Mouse (Mus musculus): Measurements from ENCODE around the gene Mlf2.
A peak's percentile ranks its signal among the peaks of the same experiment; 100 is the strongest.
"Not testable (repeated sequence)": the region's sequence is repeated elsewhere in the genome, so short reads cannot be mapped to it uniquely, and the experiment has no call there.

The Mlf2 gene

GRCm38 (mm10) chr6:124930754-124931524 lies at the start of gene Mlf2:
Gene Mlf2 (plus strand): TSS chr6:124931386.
- peak; percentile 97 for DNase-seq (ENCODE audit: low spot score)

GRCm38 (mm10) chr6:124881821-124882220 lies 49.4 kb upstream of the Mlf2 start:
- DNase-seq (ENCODE audit: low spot score), result no peak

- DNase-seq (ENCODE audit: low spot score), result no peak
Observed at GRCm38 (mm10) chr6:124883351-124883750, 47.8 kb upstream of the Mlf2 start.

- DNase-seq (ENCODE audit: low spot score), result no peak
Observed at GRCm38 (mm10) chr6:124884714-124885500, 46.3 kb upstream of the Mlf2 start.

- no peak for DNase-seq (ENCODE audit: low spot score)
Observed at GRCm38 (mm10) chr6:124885956-124886381, 45.2 kb upstream of the Mlf2 start.

- no peak for DNase-seq (ENCODE audit: low spot score)
Observed at GRCm38 (mm10) chr6:124887986-124888385, 43.2 kb upstream of the Mlf2 start, which contains the start of gene Cd4. Gene Cd4 (minus strand): TSS chr6:124888221.

- no peak for DNase-seq (ENCODE audit: low spot score)
Observed at GRCm38 (mm10) chr6:124888555-124889125, 42.5 kb upstream of the Mlf2 start.

- no peak for DNase-seq (ENCODE audit: low spot score)
Observed at GRCm38 (mm10) chr6:124890997-124891396, 40.2 kb upstream of the Mlf2 start.

GRCm38 (mm10) chr6:124894113-124894512 lies 37.1 kb upstream of the Mlf2 start:
- DNase-seq (ENCODE audit: low spot score), result not testable (repeated sequence)

GRCm38 (mm10) chr6:124898359-124898758 lies 32.8 kb upstream of the Mlf2 start:
- no peak for DNase-seq (ENCODE audit: low spot score)

- DNase-seq (ENCODE audit: low spot score), result no peak
Observed at GRCm38 (mm10) chr6:124900056-124900800, 31.0 kb upstream of the Mlf2 start.

- no peak for DNase-seq (ENCODE audit: low spot score)
Observed at GRCm38 (mm10) chr6:124900801-124901480, 30.2 kb upstream of the Mlf2 start.

- DNase-seq (ENCODE audit: low spot score), result no peak
Observed at GRCm38 (mm10) chr6:124901851-124902250, 29.3 kb upstream of the Mlf2 start.

- DNase-seq (ENCODE audit: low spot score), result peak; percentile 86
Observed at GRCm38 (mm10) chr6:124903580-124904151, 27.5 kb upstream of the Mlf2 start.

GRCm38 (mm10) chr6:124904161-124904981 lies 26.8 kb upstream of the Mlf2 start:
- peak; percentile 70 for DNase-seq (ENCODE audit: low spot score)

- DNase-seq (ENCODE audit: low spot score), result no peak
Observed at GRCm38 (mm10) chr6:124904991-124905860, 26.0 kb upstream of the Mlf2 start.

- DNase-seq (ENCODE audit: low spot score), result no peak
Observed at GRCm38 (mm10) chr6:124907767-124908166, 23.4 kb upstream of the Mlf2 start.

- no peak for DNase-seq (ENCODE audit: low spot score)
Observed at GRCm38 (mm10) chr6:124910032-124910431, 21.2 kb upstream of the Mlf2 start.

GRCm38 (mm10) chr6:124911533-124912218 lies 19.5 kb upstream of the Mlf2 start, which contains the start of gene Lag3:
Gene Lag3 (minus strand): TSS chr6:124911705.
- no peak for DNase-seq (ENCODE audit: low spot score)

All from c-Kit-positive CD71-positive TER-119-positive erythroid progenitor cells, embryonic 14.5 days (primary cell).